Mouse (Mus musculus): ENCODE measurements around the gene Crispld2. TPM values are rescaled to one million over a fixed set of nuclear protein-coding genes. Genes with fewer than 3 reads are reported as not detected.
A peak's percentile ranks its signal among the peaks of the same experiment; 100 is the strongest.

The Crispld2 gene
- polyA plus RNA-seq, 1 experiment from 2014 or later: 3.2 TPM

GRCm38 (mm10) chr8:120017349-120017748 is 25.1 kb downstream of the Crispld2 start:
- no peak for ATAC-seq (ENCODE audit: low read depth)
- H3K36me3 ChIP-seq (ENCODE audit: control insufficient read depth, insufficient read depth): no peaks in the 10 kb centered on the region
- no peak overlapping the region for H3K4me2 ChIP-seq (ENCODE audit: low read depth, low read length)
- H3K4me3 ChIP-seq (ENCODE audit: low read depth, low read length): no peak overlapping the region
- 73% methylated on average over 13 of the region's 13 CpGs for WGBS (ENCODE audit: insufficient replicate concordance)
- H3K27me3 ChIP-seq (ENCODE audit: control insufficient read depth, insufficient read depth, low read depth, low read length): no peaks in the 10 kb centered on the region
- no peaks in the 10 kb centered on the region for H3K9me3 ChIP-seq (replicated peaks; ENCODE audit: control insufficient read depth, low read length)
- no peak overlapping the region for H3K9ac ChIP-seq (ENCODE audit: low read depth, low read length)
- H3K27ac ChIP-seq (ENCODE audit: low read length): no peak overlapping the region
- H3K4me1 ChIP-seq (ENCODE audit: control insufficient read depth, low read depth, low read length): no peaks in the 10 kb centered on the region

- Histone ChIP-seq H3K4me2 (ENCODE audit: low read depth, low read length) (no peak overlapping the region), H3K9ac (ENCODE audit: low read depth, low read length) (no peak overlapping the region), H3K36me3 (ENCODE audit: control insufficient read depth, insufficient read depth) (no peaks in the 10 kb centered on the region), H3K27ac (ENCODE audit: low read length) (no peak overlapping the region), H3K4me1 (ENCODE audit: control insufficient read depth, low read depth, low read length) (no peaks in the 10 kb centered on the region), H3K9me3 (replicated peaks; ENCODE audit: control insufficient read depth, low read length) (no peaks in the 10 kb centered on the region), H3K4me3 (ENCODE audit: low read depth, low read length) (no peak overlapping the region), H3K27me3 (ENCODE audit: control insufficient read depth, insufficient read depth, low read depth, low read length) (no peaks in the 10 kb centered on the region)
- WGBS (ENCODE audit: insufficient replicate concordance): 70% methylated on average over 6 of the region's 6 CpGs
- ATAC-seq (ENCODE audit: low read depth): no peak
Measured at GRCm38 (mm10) chr8:120017786-120018185, 25.5 kb downstream of the Crispld2 start.

GRCm38 (mm10) chr8:120018379-120018778 is 26.1 kb downstream of the Crispld2 start:
- Histone ChIP-seq H3K27ac (ENCODE audit: low read length) (no peak overlapping the region), H3K36me3 (ENCODE audit: control insufficient read depth, insufficient read depth) (no peaks in the 10 kb centered on the region), H3K4me2 (ENCODE audit: low read depth, low read length) (no peak overlapping the region), H3K9me3 (replicated peaks; ENCODE audit: control insufficient read depth, low read length) (no peaks in the 10 kb centered on the region), H3K4me1 (ENCODE audit: control insufficient read depth, low read depth, low read length) (no peaks in the 10 kb centered on the region), H3K4me3 (ENCODE audit: low read depth, low read length) (no peak overlapping the region), H3K27me3 (ENCODE audit: control insufficient read depth, insufficient read depth, low read depth, low read length) (no peaks in the 10 kb centered on the region), H3K9ac (ENCODE audit: low read depth, low read length) (no peak overlapping the region)
- no peak for ATAC-seq (ENCODE audit: low read depth)
- 69% methylated on average over 6 of the region's 6 CpGs for WGBS (ENCODE audit: insufficient replicate concordance)

GRCm38 (mm10) chr8:120019297-120019696 is 27.1 kb downstream of the Crispld2 start:
- H3K9ac ChIP-seq (ENCODE audit: low read depth, low read length): no peak overlapping the region
- H3K4me3 ChIP-seq (ENCODE audit: low read depth, low read length): no peak overlapping the region
- H3K36me3 ChIP-seq (ENCODE audit: control insufficient read depth, insufficient read depth): no peaks in the 10 kb centered on the region
- H3K27ac ChIP-seq (ENCODE audit: low read length): no peak overlapping the region
- H3K9me3 ChIP-seq (replicated peaks; ENCODE audit: control insufficient read depth, low read length): no peaks in the 10 kb centered on the region
- 72% methylated on average over 5 of the region's 5 CpGs for WGBS (ENCODE audit: insufficient replicate concordance)
- ATAC-seq (ENCODE audit: low read depth): no peak
- H3K27me3 ChIP-seq (ENCODE audit: control insufficient read depth, insufficient read depth, low read depth, low read length): no peaks in the 10 kb centered on the region
- H3K4me2 ChIP-seq (ENCODE audit: low read depth, low read length): no peak overlapping the region
- no peaks in the 10 kb centered on the region for H3K4me1 ChIP-seq (ENCODE audit: control insufficient read depth, low read depth, low read length)

GRCm38 (mm10) chr8:120020298-120020697 is 28.1 kb downstream of the Crispld2 start:
- H3K4me2 ChIP-seq (ENCODE audit: low read depth, low read length): no peak overlapping the region
- H3K4me3 ChIP-seq (ENCODE audit: low read depth, low read length): no peak overlapping the region
- H3K36me3 ChIP-seq (ENCODE audit: control insufficient read depth, insufficient read depth): no peaks in the 10 kb centered on the region
- H3K27me3 ChIP-seq (ENCODE audit: control insufficient read depth, insufficient read depth, low read depth, low read length): no peaks in the 10 kb centered on the region
- no peaks in the 10 kb centered on the region for H3K4me1 ChIP-seq (ENCODE audit: control insufficient read depth, low read depth, low read length)
- H3K27ac ChIP-seq (ENCODE audit: low read length): no peak overlapping the region
- WGBS (ENCODE audit: insufficient replicate concordance): 45% methylated on average over 7 of the region's 7 CpGs
- no peak for ATAC-seq (ENCODE audit: low read depth)
- no peaks in the 10 kb centered on the region for H3K9me3 ChIP-seq (replicated peaks; ENCODE audit: control insufficient read depth, low read length)
- H3K9ac ChIP-seq (ENCODE audit: low read depth, low read length): no peak overlapping the region

GRCm38 (mm10) chr8:120026199-120026598 is 34.0 kb downstream of the Crispld2 start:
- no peaks in the 10 kb centered on the region for H3K9me3 ChIP-seq (replicated peaks; ENCODE audit: control insufficient read depth, low read length)
- H3K27me3 ChIP-seq (ENCODE audit: control insufficient read depth, insufficient read depth, low read depth, low read length): no peaks in the 10 kb centered on the region
- no peak overlapping the region for H3K4me3 ChIP-seq (ENCODE audit: low read depth, low read length)
- no peak overlapping the region for H3K9ac ChIP-seq (ENCODE audit: low read depth, low read length)
- H3K4me2 ChIP-seq (ENCODE audit: low read depth, low read length): no peak overlapping the region
- H3K36me3 ChIP-seq (ENCODE audit: control insufficient read depth, insufficient read depth): no peaks in the 10 kb centered on the region
- no peak overlapping the region for H3K27ac ChIP-seq (ENCODE audit: low read length)
- no peaks in the 10 kb centered on the region for H3K4me1 ChIP-seq (ENCODE audit: control insufficient read depth, low read depth, low read length)
- peak; percentile 16; the same call in 1 of the 2 replicates for ATAC-seq (ENCODE audit: low read depth)
- 26% methylated on average over 5 of the region's 5 CpGs for WGBS (ENCODE audit: insufficient replicate concordance)

GRCm38 (mm10) chr8:120026991-120027390 is 34.8 kb downstream of the Crispld2 start:
- Histone ChIP-seq H3K4me3 (ENCODE audit: low read depth, low read length) (no peak overlapping the region), H3K4me2 (ENCODE audit: low read depth, low read length) (no peak overlapping the region), H3K9me3 (replicated peaks; ENCODE audit: control insufficient read depth, low read length) (no peaks in the 10 kb centered on the region), H3K36me3 (ENCODE audit: control insufficient read depth, insufficient read depth) (no peaks in the 10 kb centered on the region), H3K4me1 (ENCODE audit: control insufficient read depth, low read depth, low read length) (no peaks in the 10 kb centered on the region), H3K27ac (ENCODE audit: low read length) (no peak overlapping the region), H3K27me3 (ENCODE audit: control insufficient read depth, insufficient read depth, low read depth, low read length) (no peaks in the 10 kb centered on the region), H3K9ac (ENCODE audit: low read depth, low read length) (no peak overlapping the region)
- 39% methylated on average over 6 of the region's 6 CpGs for WGBS (ENCODE audit: insufficient replicate concordance)
- no peak for ATAC-seq (ENCODE audit: low read depth)

- no peak overlapping the region for H3K4me3 ChIP-seq (ENCODE audit: low read depth, low read length)
- WGBS (ENCODE audit: insufficient replicate concordance): 77% methylated on average over 5 of the region's 5 CpGs
- no peak overlapping the region for H3K9ac ChIP-seq (ENCODE audit: low read depth, low read length)
- H3K4me2 ChIP-seq (ENCODE audit: low read depth, low read length): no peak overlapping the region
- H3K27me3 ChIP-seq (ENCODE audit: control insufficient read depth, insufficient read depth, low read depth, low read length): no peaks in the 10 kb centered on the region
- H3K4me1 ChIP-seq (ENCODE audit: control insufficient read depth, low read depth, low read length): no peaks in the 10 kb centered on the region
- no peak for ATAC-seq (ENCODE audit: low read depth)
- H3K27ac ChIP-seq (ENCODE audit: low read length): no peak overlapping the region
- no peaks in the 10 kb centered on the region for H3K9me3 ChIP-seq (replicated peaks; ENCODE audit: control insufficient read depth, low read length)
- no peaks in the 10 kb centered on the region for H3K36me3 ChIP-seq (ENCODE audit: control insufficient read depth, insufficient read depth)
Measured at GRCm38 (mm10) chr8:120030447-120030846, 38.2 kb downstream of the Crispld2 start.

- Histone ChIP-seq H3K27me3 (ENCODE audit: control insufficient read depth, insufficient read depth, low read depth, low read length) (no peaks in the 10 kb centered on the region), H3K4me3 (ENCODE audit: low read depth, low read length) (no peak overlapping the region), H3K27ac (ENCODE audit: low read length) (no peak overlapping the region), H3K9ac (ENCODE audit: low read depth, low read length) (no peak overlapping the region), H3K36me3 (ENCODE audit: control insufficient read depth, insufficient read depth) (no peaks in the 10 kb centered on the region), H3K4me1 (ENCODE audit: control insufficient read depth, low read depth, low read length) (no peaks in the 10 kb centered on the region), H3K9me3 (replicated peaks; ENCODE audit: control insufficient read depth, low read length) (no peaks in the 10 kb centered on the region), H3K4me2 (ENCODE audit: low read depth, low read length) (no peak overlapping the region)
- ATAC-seq (ENCODE audit: low read depth): no peak
- WGBS (ENCODE audit: insufficient replicate concordance): 64% methylated on average over 5 of the region's 5 CpGs
Measured at GRCm38 (mm10) chr8:120032549-120033208, 40.4 kb downstream of the Crispld2 start.

Data from liver, embryonic 16.5 days (tissue).